Mouse (Mus musculus) stomach, postnatal 0 days (tissue): ENCODE data around the gene Igsf8. TPM values are rescaled to one million over a fixed set of nuclear protein-coding genes. Genes with fewer than 3 reads are reported as not detected.
A peak's percentile ranks its signal among the peaks of the same experiment; 100 is the strongest.

Experiments
- ATAC-seq: fragments of 200-750 bp; cut with Nextera tagmentation; 2 replicates; pipeline ENCODE4 v1.8.0; 2017; ENCODE audit not compliant: low FRiP score, low TSS enrichment
- DNase-seq: peaks from one replicate; pipeline ENCODE4 v3.0.0-alpha.2; 2016; ENCODE audit warnings: low spot score
- H3K27ac ChIP-seq: fragments of 300-500 bp; sonication (generic); replicated peaks from 2 replicates; pipeline ENCODE4 v1.5.1; 2014; ENCODE audit warnings: mild to moderate bottlenecking, control low read depth
- H3K27me3 ChIP-seq: fragments of 300-500 bp; sonication (generic); 2 replicates; pipeline ENCODE4 v1.6.1; 2014; ENCODE audit warnings: low read length; ENCODE audit not compliant: control insufficient read depth, insufficient read depth
- H3K36me3 ChIP-seq: fragments of 300-500 bp; sonication (generic); 2 replicates; pipeline ENCODE4 v1.6.1; 2014; ENCODE audit warnings: low read length, mixed read lengths; ENCODE audit not compliant: control insufficient read depth, insufficient read depth
- H3K4me1 ChIP-seq: fragments of 300-500 bp; sonication (generic); replicated peaks from 2 replicates; pipeline ENCODE4 v1.6.1; 2014; ENCODE audit warnings: antibody characterized with exemption; ENCODE audit not compliant: control insufficient read depth, insufficient read depth
- H3K4me2 ChIP-seq: fragments of 300-500 bp; sonication (generic); replicated peaks from 2 replicates; pipeline ENCODE4 v1.6.1; 2014; ENCODE audit warnings: low read depth, mild to moderate bottlenecking, control low read depth, moderate library complexity
- H3K4me3 ChIP-seq: fragments of 300-500 bp; sonication (generic); 2 replicates; pipeline ENCODE4 v1.5.1; 2014; ENCODE audit warnings: low read depth, low read length, control low read depth
- H3K9ac ChIP-seq: fragments of 300-500 bp; sonication (generic); 2 replicates; pipeline ENCODE4 v1.6.1; 2014; ENCODE audit warnings: mild to moderate bottlenecking, low read length, control low read depth, mixed read lengths
- H3K9me3 ChIP-seq: fragments of 300-500 bp; sonication (generic); 2 replicates; pipeline ENCODE4 v1.6.1; 2016; ENCODE audit warnings: low read length; ENCODE audit not compliant: control insufficient read depth
- CTCF ChIP-seq: IDR thresholded peaks from 2 replicates; pipeline ENCODE4 v1.5.1; 2016; ENCODE audit warnings: antibody characterized with exemption, low read depth, mild to moderate bottlenecking, moderate library complexity
- EP300 ChIP-seq: optimal IDR thresholded peaks from 2 replicates; pipeline ENCODE3; 2016; ENCODE audit warnings: antibody characterized with exemption
- WGBS: fragments of 180-500 bp; shearing (Covaris S2); extraction: QIAGEN DNeasy Blood & Tissue Kit; methylation state at CpG from one replicate; pipeline ENCODE4 v1.1.7; 2014; 5-methylcytosine and 5-hydroxymethylcytosine counted together
- polyA plus RNA-seq: library from polyadenylated mRNA; unstranded; fragments of >200 nt; fragmentation: Nextera tagmentation; extraction: Ambion mirVana; gene quantifications from 2 replicates; pipeline ENCODE4 v1.2.1, GENCODE M21; 2015

Igsf8 gene
- polyA plus RNA-seq, 1 experiment from 2014 or later: 19.5 TPM

DNA sequence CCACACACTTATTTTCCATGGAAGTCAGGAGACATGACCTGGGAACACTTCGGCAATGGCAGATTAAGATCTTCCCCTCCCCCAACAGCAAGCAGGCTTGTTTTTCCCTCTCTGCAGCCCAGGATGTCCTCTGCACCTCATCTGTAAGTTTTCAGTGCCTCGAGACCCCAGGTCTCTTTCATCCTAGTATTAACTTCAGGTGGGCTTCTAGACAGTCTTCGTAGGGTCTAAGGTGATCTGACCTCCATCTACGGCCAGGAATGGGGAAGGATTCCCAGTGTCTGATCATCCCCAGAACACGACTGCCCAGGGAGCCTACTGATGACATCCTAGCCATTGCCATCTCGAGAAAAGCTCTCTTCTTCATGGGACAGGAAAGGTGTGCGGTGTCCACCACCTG, 67.0 kb downstream of the Igsf8 start:
- no peaks in the 10 kb centered on the region for H3K9me3 ChIP-seq
- H3K36me3 ChIP-seq: no peaks in the 10 kb centered on the region
- no peak overlapping the region for H3K9ac ChIP-seq
- H3K27ac ChIP-seq: no peak overlapping the region
- TF ChIP-seq CTCF: no peak
- no peak for TF ChIP-seq EP300
- WGBS: 64% methylated on average over 7 of the region's 7 CpGs
- DNase-seq (no peak), ATAC-seq (no peak)
- H3K4me2 ChIP-seq: no peak overlapping the region
- no peak overlapping the region for H3K4me3 ChIP-seq
- no peaks in the 10 kb centered on the region for H3K4me1 ChIP-seq
- no peaks in the 10 kb centered on the region; the same call in 1 of the 2 replicates for H3K27me3 ChIP-seq

DNA sequence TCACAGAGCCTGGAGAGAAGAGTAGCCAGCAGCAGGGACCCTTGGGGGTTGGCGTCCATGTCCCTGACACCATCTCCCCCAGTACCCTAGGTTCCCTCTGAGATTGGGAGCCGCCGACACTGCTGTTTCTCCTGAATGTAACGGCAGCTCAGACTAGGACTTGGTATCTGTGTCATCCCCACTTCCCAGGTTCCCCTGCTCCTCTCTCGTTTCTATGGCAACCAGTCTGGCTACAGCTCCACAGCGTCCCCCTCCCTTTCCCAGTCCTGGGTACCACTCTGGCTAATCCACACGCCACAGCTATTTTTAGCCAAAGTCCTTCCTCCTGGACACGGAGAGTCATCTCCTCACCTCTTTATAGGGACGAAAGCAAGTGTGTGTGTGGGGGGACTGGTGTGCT, 67.7 kb downstream of the Igsf8 start, which contains the start of gene Kcnj9:
Gene Kcnj9 (minus strand): TSS at position 188 of the 400 bp plus-strand sequence.
- H3K9me3 ChIP-seq: no peaks in the 10 kb centered on the region
- no peak within 1 kb of the TSS for H3K4me3 ChIP-seq
- no peak within 1 kb of the TSS for H3K9ac ChIP-seq
- H3K27me3 ChIP-seq: no peaks in the 10 kb centered on the region; the same call in 1 of the 2 replicates
- ATAC-seq (no peak), DNase-seq (no peak)
- no peaks in the 10 kb centered on the region for H3K36me3 ChIP-seq
- 37% methylated on average over 9 of the region's 9 CpGs for WGBS
- no peak for TF ChIP-seq CTCF
- no peak for TF ChIP-seq EP300
- H3K4me2 ChIP-seq: no peak within 1 kb of the TSS
- no peak within 1 kb of the TSS for H3K27ac ChIP-seq
- no peaks in the 10 kb centered on the region for H3K4me1 ChIP-seq

DNA sequence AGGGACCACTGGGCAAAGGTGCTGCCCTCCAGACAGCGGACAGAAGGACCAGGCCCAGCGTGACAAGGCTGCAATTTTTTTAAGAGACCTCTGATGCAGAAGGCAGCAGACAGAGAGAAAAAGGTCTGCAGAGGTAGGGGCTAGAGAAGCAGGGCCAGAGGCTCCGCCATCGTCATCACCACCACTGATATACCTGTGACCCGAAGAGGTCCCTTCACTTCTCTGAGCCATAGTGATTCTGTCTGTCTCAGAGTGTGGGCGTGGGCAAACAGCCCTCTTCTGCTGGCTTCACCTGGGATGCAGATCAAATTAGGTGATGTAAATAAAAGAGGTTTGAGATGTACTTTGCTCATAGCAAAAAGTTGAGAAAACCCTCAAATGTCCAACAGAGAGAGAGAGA, 68.2 kb downstream of the Igsf8 start:
- no peak overlapping the region for H3K4me2 ChIP-seq
- no peak overlapping the region for H3K27ac ChIP-seq
- H3K36me3 ChIP-seq: no peaks in the 10 kb centered on the region
- TF ChIP-seq CTCF: no peak
- TF ChIP-seq EP300: no peak
- ATAC-seq (no peak), DNase-seq (no peak)
- H3K9ac ChIP-seq: no peak overlapping the region
- no peaks in the 10 kb centered on the region; the same call in 1 of the 2 replicates for H3K27me3 ChIP-seq
- no peak overlapping the region for H3K4me3 ChIP-seq
- H3K4me1 ChIP-seq: no peaks in the 10 kb centered on the region
- no peaks in the 10 kb centered on the region for H3K9me3 ChIP-seq
- 72% methylated on average over 6 of the region's 6 CpGs for WGBS

DNA sequence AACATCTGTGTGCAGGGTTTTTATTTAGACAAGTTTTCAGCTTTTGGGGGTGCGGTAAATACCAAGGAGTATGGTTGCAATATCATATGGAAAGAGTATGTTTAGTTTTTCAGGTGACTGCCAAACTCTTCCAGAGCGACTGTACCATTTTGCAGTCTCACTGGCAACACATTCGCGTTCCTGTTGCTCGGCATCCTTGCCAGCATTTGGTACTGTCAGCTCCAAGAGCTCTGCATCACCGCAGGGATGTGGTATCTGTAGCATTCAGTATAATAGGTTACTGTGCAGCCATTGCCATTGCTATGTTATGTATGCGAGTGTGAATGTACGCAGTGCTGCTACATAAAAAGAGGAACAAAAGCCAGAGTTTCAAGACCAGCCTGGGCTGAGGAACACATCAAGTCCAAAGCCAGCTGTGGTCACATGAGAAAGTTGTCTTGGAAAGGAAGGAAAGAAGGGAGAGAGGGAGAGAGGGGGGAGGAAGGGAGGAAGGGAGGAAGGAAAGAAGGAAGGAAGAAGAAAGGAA, 70.0 kb downstream of the Igsf8 start:
- Histone ChIP-seq H3K9me3 (no peaks in the 10 kb centered on the region), H3K4me2 (no peak overlapping the region), H3K4me1 (no peaks in the 10 kb centered on the region), H3K27ac (no peak overlapping the region), H3K36me3 (no peaks in the 10 kb centered on the region), H3K9ac (no peak overlapping the region), H3K27me3 (no peaks in the 10 kb centered on the region; the same call in 1 of the 2 replicates), H3K4me3 (no peak overlapping the region)
- ATAC-seq (no peak), DNase-seq (no peak)
- 69% methylated on average over 8 of the region's 8 CpGs for WGBS
- no peak for TF ChIP-seq CTCF
- TF ChIP-seq EP300: no peak

DNA sequence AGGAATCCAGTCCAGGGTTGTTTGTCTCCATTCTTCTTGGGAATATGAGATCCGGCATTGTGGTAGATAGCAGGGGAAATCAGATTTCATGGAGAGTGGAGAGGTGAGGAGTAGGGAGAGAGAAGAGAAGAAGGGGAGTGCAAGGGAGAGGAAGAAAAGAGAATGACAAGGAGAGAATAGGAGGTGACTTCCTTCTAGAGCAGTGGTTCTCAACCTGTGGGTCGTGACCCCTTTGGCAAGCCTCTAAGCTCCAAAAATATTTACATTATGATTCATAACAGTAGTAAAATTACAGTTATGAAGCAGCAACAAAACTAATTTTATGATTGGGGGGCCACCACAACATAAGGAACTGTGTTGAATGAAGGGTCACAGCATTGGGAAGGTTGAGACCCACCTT, 71.5 kb downstream of the Igsf8 start:
- WGBS: 66% methylated on average over 2 of the region's 2 CpGs
- Histone ChIP-seq H3K4me3 (no peak overlapping the region), H3K9ac (no peak overlapping the region), H3K36me3 (no peaks in the 10 kb centered on the region), H3K27me3 (no peaks in the 10 kb centered on the region), H3K4me2 (no peak overlapping the region), H3K27ac (no peak overlapping the region), H3K9me3 (no peaks in the 10 kb centered on the region), H3K4me1 (no peaks in the 10 kb centered on the region)
- TF ChIP-seq CTCF (no peak), EP300 (no peak)
- DNase-seq: no peak
- no peak for ATAC-seq

DNA sequence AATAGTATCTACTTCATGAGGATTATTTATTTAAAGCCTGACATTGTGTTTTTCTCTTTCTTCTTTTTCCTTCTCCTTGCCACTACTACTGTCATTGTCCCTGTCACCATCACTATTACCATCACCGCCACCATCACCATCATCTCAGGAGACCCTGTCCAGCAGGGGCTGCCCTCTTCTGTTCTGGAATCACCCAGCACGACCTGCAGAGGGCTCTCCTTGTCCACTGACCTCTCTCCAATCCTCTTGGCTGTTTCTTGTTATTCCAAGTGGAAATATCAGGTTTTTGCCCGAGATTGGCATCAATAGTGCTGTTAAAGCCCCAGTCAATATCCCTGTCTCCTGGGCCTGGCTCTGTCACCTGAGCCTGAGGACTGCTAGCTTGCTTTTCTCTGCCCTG, 72.1 kb downstream of the Igsf8 start:
- TF ChIP-seq EP300: no peak
- TF ChIP-seq CTCF: peak; percentile 59
- H3K9me3 ChIP-seq: no peaks in the 10 kb centered on the region
- H3K4me2 ChIP-seq: no peak overlapping the region
- no peaks in the 10 kb centered on the region for H3K4me1 ChIP-seq
- H3K36me3 ChIP-seq: no peaks in the 10 kb centered on the region
- 19% methylated on average over 3 of the region's 3 CpGs for WGBS
- H3K9ac ChIP-seq: no peak overlapping the region
- no peaks in the 10 kb centered on the region for H3K27me3 ChIP-seq
- no peak for ATAC-seq
- H3K4me3 ChIP-seq: no peak overlapping the region
- H3K27ac ChIP-seq: no peak overlapping the region
- DNase-seq: no peak
